20 mouse cellular contexts compared by ENCODE assay signal in the genomic region with DNA sequence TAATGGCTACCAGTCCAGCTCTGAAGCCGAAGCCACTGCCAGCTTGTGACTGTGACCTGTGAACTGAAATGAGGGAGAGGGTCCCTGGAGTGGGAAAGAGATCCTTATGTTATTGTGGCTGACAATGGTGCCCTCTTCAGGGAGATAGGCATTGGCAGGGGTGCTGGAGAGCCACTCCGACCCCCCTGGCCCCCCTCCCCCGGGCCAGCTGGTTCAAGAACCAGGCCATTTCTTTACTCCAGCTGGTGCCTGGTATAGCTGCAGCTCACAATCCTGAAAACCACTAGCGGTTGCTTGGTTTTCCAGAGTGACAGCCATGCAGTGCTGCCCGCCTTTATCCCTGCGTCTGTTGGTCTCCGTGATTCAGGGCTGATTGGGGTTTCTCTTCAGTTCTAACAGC. TPM values are rescaled to one million over a fixed set of nuclear protein-coding genes. Genes with fewer than 3 reads are reported as not detected.
A peak's percentile ranks its signal among the peaks of the same experiment; 100 is the strongest.
DNase-seq lines count a peak whose midpoint lies in the region; ATAC-seq and TF ChIP-seq lines count a peak whose summit lies in the region.
"Had no signal": no experiment of that assay in that cellular context is flagged by ENCODE, and none has a peak within 500 bp of the region (broad histone marks: within the 10 kb centered on the region; RNA-seq: fewer than 3 reads in every experiment).

No protein-coding gene starts in this region.

- no peak for TF ChIP-seq CTCF in E14TG2a.4 (conservative IDR thresholded peaks at IDR 0.05; ENCODE audit: low read length)

- peaks cover 58% of the 10 kb centered on the region for H3K36me3 ChIP-seq in forebrain, embryonic 15.5 days
- peaks cover 98% of the 10 kb centered on the region for H3K36me3 ChIP-seq in forebrain, embryonic 13.5 days (ENCODE audit: poor library complexity, severe bottlenecking)
- H3K36me3 ChIP-seq in hindbrain, embryonic 12.5 days, result peaks cover 83% of the 10 kb centered on the region
- H3K36me3 ChIP-seq in hindbrain, embryonic 14.5 days (replicated peaks; ENCODE audit: control insufficient read depth, insufficient read depth), result peaks cover 75% of the 10 kb centered on the region
- peaks cover 100% of the 10 kb centered on the region for H3K36me3 ChIP-seq in midbrain, embryonic 10.5 days
- H3K36me3 ChIP-seq in midbrain, embryonic 16.5 days (ENCODE audit: control insufficient read depth, insufficient read depth, low read length), result peaks cover 28% of the 10 kb centered on the region
- peaks cover 98% of the 10 kb centered on the region for H3K36me3 ChIP-seq in E14TG2a.4 (ENCODE audit: insufficient read depth, low read length)

- H3K4me3 ChIP-seq in forebrain, embryonic 15.5 days, result no peak overlapping the region
- no peak overlapping the region for H3K4me3 ChIP-seq in forebrain, embryonic 13.5 days
- no peak overlapping the region for H3K4me3 ChIP-seq in hindbrain, embryonic 12.5 days
- H3K4me3 ChIP-seq in hindbrain, embryonic 14.5 days (replicated peaks; ENCODE audit: low read length), result no peak overlapping the region
- H3K4me3 ChIP-seq in midbrain, embryonic 10.5 days, result peak overlapping the region; percentile 3; the same call in 1 of the 2 replicates
- no peak overlapping the region for H3K4me3 ChIP-seq in midbrain, embryonic 16.5 days (ENCODE audit: low read depth, low read length)
- H3K4me3 ChIP-seq in E14TG2a.4 (replicated peaks; ENCODE audit: low read length), result 0 out of 2 replicates have a peak overlapping the region, but pooled peaks have one; percentile 29
- H3K4me3 ChIP-seq: hindbrain, embryonic 10.5 days; limb, embryonic 15.5 days had no signal

- WGBS in forebrain, embryonic 15.5 days, result 85% methylated on average over 7 of the region's 7 CpGs
- 80% methylated on average over 7 of the region's 7 CpGs for WGBS in forebrain, embryonic 13.5 days
- 75% methylated on average over 7 of the region's 7 CpGs for WGBS in hindbrain, embryonic 12.5 days
- 72% methylated on average over 7 of the region's 7 CpGs for WGBS in hindbrain, embryonic 14.5 days
- 93% methylated on average over 7 of the region's 7 CpGs for WGBS in midbrain, embryonic 10.5 days
- 69% methylated on average over 7 of the region's 7 CpGs for WGBS in midbrain, embryonic 16.5 days

- no peaks in the 10 kb centered on the region for H3K27me3 ChIP-seq in forebrain, embryonic 15.5 days
- no peaks in the 10 kb centered on the region for H3K27me3 ChIP-seq in forebrain, embryonic 13.5 days
- no peaks in the 10 kb centered on the region for H3K27me3 ChIP-seq in hindbrain, embryonic 12.5 days
- H3K27me3 ChIP-seq in hindbrain, embryonic 14.5 days (ENCODE audit: control insufficient read depth, insufficient read depth, low read length), result no peaks in the 10 kb centered on the region
- no peaks in the 10 kb centered on the region for H3K27me3 ChIP-seq in midbrain, embryonic 10.5 days (ENCODE audit: low read depth, poor library complexity, severe bottlenecking)
- H3K27me3 ChIP-seq in midbrain, embryonic 16.5 days (ENCODE audit: control insufficient read depth, insufficient read depth, low read depth, low read length), result no peaks in the 10 kb centered on the region
- no peaks in the 10 kb centered on the region for H3K27me3 ChIP-seq in E14TG2a.4 (ENCODE audit: insufficient read depth, low read length)
- H3K27me3 ChIP-seq: limb, embryonic 15.5 days had no signal

- no peak overlapping the region for H3K9ac ChIP-seq in forebrain, embryonic 15.5 days (replicated peaks)
- no peak overlapping the region for H3K9ac ChIP-seq in forebrain, embryonic 13.5 days
- H3K9ac ChIP-seq in hindbrain, embryonic 12.5 days, result no peak overlapping the region
- H3K9ac ChIP-seq in hindbrain, embryonic 14.5 days, result no peak overlapping the region
- no peak overlapping the region for H3K9ac ChIP-seq in midbrain, embryonic 16.5 days (ENCODE audit: low read depth, low read length)
- H3K9ac ChIP-seq: limb, embryonic 15.5 days had no signal

- peak overlapping the region; percentile 16; the same call in 1 of the 2 replicates for H3K27ac ChIP-seq in forebrain, embryonic 15.5 days (replicated peaks)
- no peak overlapping the region for H3K27ac ChIP-seq in forebrain, embryonic 13.5 days
- peak overlapping the region; percentile 44; the same call in 1 of the 2 replicates for H3K27ac ChIP-seq in hindbrain, embryonic 12.5 days
- no peak overlapping the region for H3K27ac ChIP-seq in hindbrain, embryonic 14.5 days
- H3K27ac ChIP-seq in midbrain, embryonic 10.5 days (replicated peaks), result peak overlapping the region; percentile 5; the same call in 1 of the 2 replicates
- H3K27ac ChIP-seq in midbrain, embryonic 16.5 days (ENCODE audit: low read length), result no peak overlapping the region
- H3K27ac ChIP-seq: hindbrain, embryonic 10.5 days; kidney, postnatal 0 days; limb, embryonic 15.5 days had no signal

- DNase-seq in hindbrain, embryonic 14.5 days (ENCODE audit: low spot score), result no peak
- DNase-seq in midbrain, embryonic 10.5 days (ENCODE audit: low spot score), result no peak
- DNase-seq in testis, postnatal 14 days (ENCODE audit: low spot score), result no peak
- DNase-seq: adrenal gland, postnatal 25 days; cerebellum, adult 18-20 months; cerebellum, postnatal 36 days; gastrocnemius, postnatal 10 days; kidney, adult 18-20 months; layer of hippocampus, postnatal 36 days; lung, postnatal 14 days; thymus, postnatal 14 days had no signal

- H3K4me1 ChIP-seq in forebrain, embryonic 15.5 days, result peaks cover 40% of the 10 kb centered on the region
- peaks cover 56% of the 10 kb centered on the region for H3K4me1 ChIP-seq in forebrain, embryonic 13.5 days
- peaks cover 45% of the 10 kb centered on the region for H3K4me1 ChIP-seq in hindbrain, embryonic 12.5 days
- H3K4me1 ChIP-seq in hindbrain, embryonic 14.5 days (replicated peaks; ENCODE audit: control insufficient read depth, insufficient read depth, low read length), result peaks cover 18% of the 10 kb centered on the region
- H3K4me1 ChIP-seq in midbrain, embryonic 10.5 days, result peaks cover 66% of the 10 kb centered on the region
- peaks cover 15% of the 10 kb centered on the region for H3K4me1 ChIP-seq in midbrain, embryonic 16.5 days (ENCODE audit: control insufficient read depth, insufficient read depth, low read length)
- peaks cover 97% of the 10 kb centered on the region for H3K4me1 ChIP-seq in E14TG2a.4 (replicated peaks; ENCODE audit: low read depth, low read length)

- no peaks in the 10 kb centered on the region for H3K9me3 ChIP-seq in forebrain, embryonic 15.5 days
- H3K9me3 ChIP-seq in forebrain, embryonic 13.5 days (replicated peaks), result no peaks in the 10 kb centered on the region
- no peaks in the 10 kb centered on the region for H3K9me3 ChIP-seq in hindbrain, embryonic 12.5 days (replicated peaks)
- H3K9me3 ChIP-seq in hindbrain, embryonic 14.5 days (ENCODE audit: control insufficient read depth, low read length), result no peaks in the 10 kb centered on the region
- no peaks in the 10 kb centered on the region for H3K9me3 ChIP-seq in midbrain, embryonic 10.5 days (replicated peaks)
- H3K9me3 ChIP-seq in midbrain, embryonic 16.5 days (replicated peaks; ENCODE audit: control insufficient read depth, low read length, poor library complexity, severe bottlenecking), result no peaks in the 10 kb centered on the region
- no peaks in the 10 kb centered on the region for H3K9me3 ChIP-seq in E14TG2a.4 (ENCODE audit: low read length)
- H3K9me3 ChIP-seq: hindbrain, embryonic 10.5 days; limb, embryonic 15.5 days had no signal

- no peak overlapping the region for H3K4me2 ChIP-seq in forebrain, embryonic 15.5 days (replicated peaks)
- H3K4me2 ChIP-seq in forebrain, embryonic 13.5 days, result no peak overlapping the region
- no peak overlapping the region for H3K4me2 ChIP-seq in hindbrain, embryonic 12.5 days (replicated peaks)
- no peak overlapping the region for H3K4me2 ChIP-seq in hindbrain, embryonic 14.5 days (replicated peaks)
- H3K4me2 ChIP-seq in midbrain, embryonic 16.5 days (ENCODE audit: low read length), result no peak overlapping the region
- H3K4me2 ChIP-seq: limb, embryonic 15.5 days had no signal

- ATAC-seq in forebrain, embryonic 15.5 days (replicated peaks), result no peak
- no peak for ATAC-seq in forebrain, embryonic 13.5 days
- ATAC-seq in hindbrain, embryonic 12.5 days (ENCODE audit: low FRiP score), result no peak
- no peak for ATAC-seq in hindbrain, embryonic 14.5 days (ENCODE audit: low FRiP score)
- no peak for ATAC-seq in midbrain, embryonic 16.5 days

RNA-seq across cellular contexts. Expression of a gene that starts 8.8 kb away (rescaled TPM):
- 36.1 and 51.2 TPM in 2 replicates for polyA plus RNA-seq in forebrain, embryonic 15.5 days (2015; fragmentation: Nextera tagmentation; extraction: Ambion mirVana)
- 34.0 and 35.5 TPM in 2 replicates for polyA plus RNA-seq in forebrain, embryonic 13.5 days (2015; fragmentation: Nextera tagmentation; extraction: Ambion mirVana)
- polyA plus RNA-seq in hindbrain, embryonic 12.5 days (2016; fragmentation: Nextera tagmentation; extraction: Ambion mirVana), result 94.4 and 97.8 TPM in 2 replicates
- polyA plus RNA-seq in hindbrain, embryonic 14.5 days (2014; fragmentation: Nextera tagmentation; extraction: Ambion mirVana), result 13.3 and 13.8 TPM in 2 replicates
- 32.6 and 35.2 TPM in 2 replicates for polyA plus RNA-seq in midbrain, embryonic 10.5 days (2016; fragmentation: Nextera tagmentation; extraction: Ambion mirVana)
- polyA plus RNA-seq in midbrain, embryonic 16.5 days (2015; fragmentation: Nextera tagmentation; extraction: Ambion mirVana), result 9.7 and 11.5 TPM in 2 replicates

RNA-seq across cellular contexts. Expression of a gene that starts 33.3 kb away (rescaled TPM):
- polyA plus RNA-seq in forebrain, embryonic 15.5 days (2015; fragmentation: Nextera tagmentation; extraction: Ambion mirVana), result 0.06 and 0.10 TPM in 2 replicates
- not detected in 2 replicates for polyA plus RNA-seq in forebrain, embryonic 13.5 days (2015; fragmentation: Nextera tagmentation; extraction: Ambion mirVana)
- polyA plus RNA-seq in hindbrain, embryonic 12.5 days (2016; fragmentation: Nextera tagmentation; extraction: Ambion mirVana), result 0.09 TPM in 1 of 2 replicates, not detected in the other
- not detected in 2 replicates for polyA plus RNA-seq in hindbrain, embryonic 14.5 days (2014; fragmentation: Nextera tagmentation; extraction: Ambion mirVana)
- polyA plus RNA-seq in midbrain, embryonic 10.5 days (2016; fragmentation: Nextera tagmentation; extraction: Ambion mirVana), result 0.05 TPM in 1 of 2 replicates, not detected in the other
- not detected in 2 replicates for polyA plus RNA-seq in midbrain, embryonic 16.5 days (2015; fragmentation: Nextera tagmentation; extraction: Ambion mirVana)
- polyA plus RNA-seq: hindbrain, embryonic 10.5 days; limb, embryonic 15.5 days; liver, embryonic 16.5 days had no signal

RNA-seq across cellular contexts. Expression of a gene that starts 43.3 kb away (rescaled TPM):
- polyA plus RNA-seq in forebrain, embryonic 15.5 days (2015; fragmentation: Nextera tagmentation; extraction: Ambion mirVana), result 24.5 and 26.9 TPM in 2 replicates
- 20.2 and 22.0 TPM in 2 replicates for polyA plus RNA-seq in forebrain, embryonic 13.5 days (2015; fragmentation: Nextera tagmentation; extraction: Ambion mirVana)
- 31.2 and 31.7 TPM in 2 replicates for polyA plus RNA-seq in hindbrain, embryonic 12.5 days (2016; fragmentation: Nextera tagmentation; extraction: Ambion mirVana)
- 19.6 and 21.9 TPM in 2 replicates for polyA plus RNA-seq in hindbrain, embryonic 14.5 days (2014; fragmentation: Nextera tagmentation; extraction: Ambion mirVana)
- polyA plus RNA-seq in midbrain, embryonic 10.5 days (2016; fragmentation: Nextera tagmentation; extraction: Ambion mirVana), result 25.1 and 32.4 TPM in 2 replicates
- polyA plus RNA-seq in midbrain, embryonic 16.5 days (2015; fragmentation: Nextera tagmentation; extraction: Ambion mirVana), result 24.5 and 27.8 TPM in 2 replicates

Comparison
In these comparisons a context has a peak if more than half of its experiments do, and no peak if none do; other contexts are left out.
1. H3K27ac ChIP-seq: peak in forebrain, embryonic 15.5 days (single experiment), hindbrain, embryonic 12.5 days (single experiment) and midbrain, embryonic 10.5 days (single experiment); none in forebrain, embryonic 13.5 days (single experiment), hindbrain, embryonic 14.5 days (single experiment) and midbrain, embryonic 16.5 days (single experiment).
2. H3K4me3 ChIP-seq: peak in midbrain, embryonic 10.5 days (single experiment) and E14TG2a.4 (single experiment); none in forebrain, embryonic 15.5 days (single experiment), forebrain, embryonic 13.5 days (single experiment), hindbrain, embryonic 12.5 days (single experiment), hindbrain, embryonic 14.5 days (single experiment) and midbrain, embryonic 16.5 days (single experiment).